Mouse (Mus musculus): ENCODE results near the gene Nrg3. TPM values are rescaled to one million over a fixed set of nuclear protein-coding genes. Genes with fewer than 3 reads are reported as not detected.

The Nrg3 gene
- polyA plus RNA-seq, 1 experiment from 2014 or later = 7.8 TPM

GRCm38 (mm10) chr14:39373220-39373619 is 99.7 kb downstream of the Nrg3 start:
- WGBS = 82% methylated on average over 1 of the region's 1 CpGs
- H3K36me3 ChIP-seq = no peaks in the 10 kb centered on the region
- H3K9me3 ChIP-seq = no peaks in the 10 kb centered on the region
- no peak for ATAC-seq
- H3K4me1 ChIP-seq (replicated peaks) = no peaks in the 10 kb centered on the region
- no peak overlapping the region for H3K4me3 ChIP-seq (replicated peaks)
- H3K27me3 ChIP-seq = no peaks in the 10 kb centered on the region
- no peak overlapping the region for H3K27ac ChIP-seq
- H3K9ac ChIP-seq (replicated peaks) = no peak overlapping the region
- H3K4me2 ChIP-seq (replicated peaks) = no peak overlapping the region

GRCm38 (mm10) chr14:39356251-39356650 is 116.6 kb downstream of the Nrg3 start:
- H3K4me3 ChIP-seq (replicated peaks) = no peak overlapping the region
- no peak for ATAC-seq
- 94% methylated on average over 2 of the region's 2 CpGs for WGBS
- H3K36me3 ChIP-seq = no peaks in the 10 kb centered on the region
- H3K9me3 ChIP-seq = no peaks in the 10 kb centered on the region
- no peaks in the 10 kb centered on the region for H3K27me3 ChIP-seq
- no peak overlapping the region for H3K4me2 ChIP-seq (replicated peaks)
- H3K9ac ChIP-seq (replicated peaks) = no peak overlapping the region
- H3K4me1 ChIP-seq (replicated peaks) = no peaks in the 10 kb centered on the region
- no peak overlapping the region for H3K27ac ChIP-seq

DNA sequence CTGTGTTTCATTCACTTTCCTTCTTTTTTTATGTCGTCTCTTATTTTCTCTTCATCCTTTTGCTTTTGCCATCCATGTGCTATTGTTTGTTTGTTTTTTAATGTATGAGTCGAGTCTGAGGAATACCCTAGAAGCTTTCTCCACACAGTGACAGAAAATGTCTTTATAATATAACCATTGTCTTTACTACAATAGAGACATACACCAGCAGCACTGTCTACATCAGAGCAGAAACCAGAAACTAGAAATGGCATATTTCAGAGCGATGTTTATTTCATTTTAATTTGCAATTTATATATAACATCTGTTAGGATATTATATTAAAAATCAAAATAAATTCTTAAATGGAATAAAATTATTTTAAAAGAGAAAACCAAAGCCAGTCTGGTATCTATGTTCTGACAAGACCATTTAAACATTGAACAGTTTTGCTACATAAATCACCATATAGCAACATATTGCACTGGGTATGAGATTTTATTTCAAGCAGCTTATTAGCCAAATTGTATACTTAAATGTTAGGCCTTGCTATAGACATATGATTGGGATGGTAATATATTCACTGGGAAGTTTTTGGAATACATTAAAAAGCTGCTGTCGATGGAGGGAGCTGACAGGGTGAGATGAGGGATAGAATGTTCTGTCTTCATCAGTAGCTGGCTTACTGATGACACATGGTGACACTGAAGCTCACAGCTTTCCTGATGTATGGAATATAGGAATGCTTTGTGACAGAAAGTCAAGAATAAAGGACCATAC is 120.7 kb downstream of the Nrg3 start:
- Histone ChIP-seq H3K36me3 (no peaks in the 10 kb centered on the region), H3K4me3 (replicated peaks) (no peak overlapping the region), H3K4me1 (replicated peaks) (no peaks in the 10 kb centered on the region), H3K27me3 (no peaks in the 10 kb centered on the region), H3K4me2 (replicated peaks) (no peak overlapping the region), H3K9ac (replicated peaks) (no peak overlapping the region), H3K9me3 (no peaks in the 10 kb centered on the region), H3K27ac (no peak overlapping the region)
- 71% methylated on average over 4 of the region's 4 CpGs for WGBS
- ATAC-seq = no peak

- H3K4me1 ChIP-seq (replicated peaks) = no peaks in the 10 kb centered on the region
- 72% methylated on average over 4 of the region's 4 CpGs for WGBS
- H3K36me3 ChIP-seq = no peaks in the 10 kb centered on the region
- H3K27ac ChIP-seq = no peak overlapping the region
- no peak overlapping the region for H3K4me3 ChIP-seq (replicated peaks)
- no peaks in the 10 kb centered on the region for H3K27me3 ChIP-seq
- H3K9ac ChIP-seq (replicated peaks) = no peak overlapping the region
- H3K9me3 ChIP-seq = no peaks in the 10 kb centered on the region
- peak; percentile 85 for ATAC-seq
- no peak overlapping the region for H3K4me2 ChIP-seq (replicated peaks)
These were observed 155.3 kb downstream of the Nrg3 start for GRCm38 (mm10) chr14:39317424-39318110.

DNA sequence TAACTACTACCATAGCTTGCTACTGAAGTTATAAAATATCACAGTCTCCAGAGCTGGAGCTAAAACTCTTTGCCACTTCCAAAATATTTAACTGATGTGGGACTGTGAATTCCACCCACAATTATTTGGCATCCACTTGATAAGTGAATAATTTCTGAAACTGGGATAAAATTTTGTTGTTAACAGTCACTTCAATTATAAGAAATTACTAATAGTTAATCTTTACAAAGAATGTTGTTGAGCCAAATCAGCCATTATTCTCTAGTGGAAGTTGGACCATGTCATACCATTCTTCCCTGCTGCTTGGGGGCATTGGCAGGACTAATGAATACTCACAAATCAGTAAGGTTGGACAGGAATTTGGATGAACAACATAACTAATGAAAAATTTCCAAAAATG is 158.8 kb downstream of the Nrg3 start:
- H3K9ac ChIP-seq (replicated peaks) = no peak overlapping the region
- no peak overlapping the region for H3K4me3 ChIP-seq (replicated peaks)
- ATAC-seq = no peak
- H3K36me3 ChIP-seq = no peaks in the 10 kb centered on the region
- H3K27me3 ChIP-seq = no peaks in the 10 kb centered on the region
- no peaks in the 10 kb centered on the region for H3K4me1 ChIP-seq (replicated peaks)
- no peak overlapping the region for H3K27ac ChIP-seq
- no peaks in the 10 kb centered on the region for H3K9me3 ChIP-seq
- no peak overlapping the region for H3K4me2 ChIP-seq (replicated peaks)

DNA sequence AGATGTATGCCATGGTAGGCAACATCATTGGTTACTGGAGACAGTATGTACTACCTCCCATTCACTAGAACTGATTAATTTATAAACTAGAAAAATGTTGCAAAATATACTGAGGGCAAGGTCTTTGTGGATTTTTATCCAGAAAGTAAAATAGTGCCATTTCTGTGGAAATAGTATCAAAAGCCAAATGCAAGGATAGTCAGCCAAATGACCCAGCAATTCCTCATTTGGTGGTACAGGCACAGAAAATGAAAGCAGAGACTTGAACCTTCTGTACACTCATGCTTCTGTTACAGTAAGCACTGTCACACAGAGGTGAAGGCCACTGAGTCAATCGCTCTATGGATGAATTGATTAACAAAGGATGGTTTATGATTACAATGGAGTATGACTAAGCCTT is 207.8 kb downstream of the Nrg3 start:
- H3K9me3 ChIP-seq = no peaks in the 10 kb centered on the region
- no peak for ATAC-seq
- no peak overlapping the region for H3K9ac ChIP-seq (replicated peaks)
- WGBS = 95% methylated on average over 1 of the region's 1 CpGs
- no peaks in the 10 kb centered on the region for H3K27me3 ChIP-seq
- no peak overlapping the region for H3K4me2 ChIP-seq (replicated peaks)
- no peak overlapping the region for H3K4me3 ChIP-seq (replicated peaks)
- H3K27ac ChIP-seq = no peak overlapping the region
- H3K4me1 ChIP-seq (replicated peaks) = no peaks in the 10 kb centered on the region
- no peaks in the 10 kb centered on the region for H3K36me3 ChIP-seq

- 92% methylated on average over 4 of the region's 4 CpGs for WGBS
- ATAC-seq = no peak
These were observed 208.5 kb downstream of the Nrg3 start for GRCm38 (mm10) chr14:39264422-39264821.

GRCm38 (mm10) chr14:39261016-39261415 is 211.9 kb downstream of the Nrg3 start:
- Histone ChIP-seq H3K4me1 (replicated peaks) (no peaks in the 10 kb centered on the region), H3K9ac (replicated peaks) (no peak overlapping the region), H3K27me3 (no peaks in the 10 kb centered on the region), H3K27ac (no peak overlapping the region), H3K36me3 (no peaks in the 10 kb centered on the region), H3K4me2 (replicated peaks) (no peak overlapping the region), H3K9me3 (no peaks in the 10 kb centered on the region), H3K4me3 (replicated peaks) (no peak overlapping the region)
- ATAC-seq = no peak
- WGBS = 88% methylated on average over 1 of the region's 1 CpGs

More at GRCm38 (mm10) chr14:39264422-39264821, 208.5 kb downstream of the Nrg3 start:
- Histone ChIP-seq H3K4me1 (replicated peaks) (no peaks in the 10 kb centered on the region), H3K4me2 (replicated peaks) (no peak overlapping the region), H3K9me3 (no peaks in the 10 kb centered on the region), H3K36me3 (no peaks in the 10 kb centered on the region), H3K27me3 (no peaks in the 10 kb centered on the region), H3K4me3 (replicated peaks) (no peak overlapping the region), H3K9ac (replicated peaks) (no peak overlapping the region), H3K27ac (no peak overlapping the region)

DNA sequence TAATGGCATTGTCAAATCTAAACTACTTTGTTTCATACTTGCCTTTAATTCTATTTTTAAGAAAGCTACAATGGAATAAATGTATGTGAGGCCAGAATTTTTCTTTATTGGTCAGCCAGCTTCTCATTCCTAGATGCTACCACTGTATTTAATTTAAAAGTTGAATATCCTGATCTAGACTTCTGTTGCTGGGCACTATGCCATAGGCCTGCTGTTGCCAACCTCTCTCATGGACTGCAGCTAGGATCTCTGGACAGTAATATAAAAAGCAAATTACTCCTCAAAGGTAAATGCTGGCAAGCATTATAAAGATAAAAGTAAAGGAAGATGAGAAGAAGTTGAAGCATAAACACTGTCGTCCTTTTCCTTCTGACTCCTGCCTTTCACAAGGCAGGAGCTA is 217.5 kb downstream of the Nrg3 start:
- no peak for ATAC-seq

GRCm38 (mm10) chr14:39240267-39240666 is 232.6 kb downstream of the Nrg3 start:
- 71% methylated on average over 2 of the region's 2 CpGs for WGBS
- no peak overlapping the region for H3K4me2 ChIP-seq (replicated peaks)
- no peak overlapping the region for H3K9ac ChIP-seq (replicated peaks)
- H3K36me3 ChIP-seq = no peaks in the 10 kb centered on the region
- H3K27me3 ChIP-seq = no peaks in the 10 kb centered on the region
- ATAC-seq = no peak
- no peak overlapping the region for H3K4me3 ChIP-seq (replicated peaks)
- no peak overlapping the region for H3K27ac ChIP-seq
- no peaks in the 10 kb centered on the region for H3K9me3 ChIP-seq
- H3K4me1 ChIP-seq (replicated peaks) = no peaks in the 10 kb centered on the region

More for the DNA sequence above, 217.5 kb downstream of the Nrg3 start:
- H3K4me1 ChIP-seq (replicated peaks) = no peaks in the 10 kb centered on the region
- H3K9me3 ChIP-seq = no peaks in the 10 kb centered on the region
- H3K4me3 ChIP-seq (replicated peaks) = no peak overlapping the region
- no peaks in the 10 kb centered on the region for H3K27me3 ChIP-seq
- H3K4me2 ChIP-seq (replicated peaks) = no peak overlapping the region
- no peak overlapping the region for H3K9ac ChIP-seq (replicated peaks)
- H3K36me3 ChIP-seq = no peaks in the 10 kb centered on the region
- H3K27ac ChIP-seq = no peak overlapping the region
- WGBS = 67% methylated on average over 1 of the region's 1 CpGs

DNA sequence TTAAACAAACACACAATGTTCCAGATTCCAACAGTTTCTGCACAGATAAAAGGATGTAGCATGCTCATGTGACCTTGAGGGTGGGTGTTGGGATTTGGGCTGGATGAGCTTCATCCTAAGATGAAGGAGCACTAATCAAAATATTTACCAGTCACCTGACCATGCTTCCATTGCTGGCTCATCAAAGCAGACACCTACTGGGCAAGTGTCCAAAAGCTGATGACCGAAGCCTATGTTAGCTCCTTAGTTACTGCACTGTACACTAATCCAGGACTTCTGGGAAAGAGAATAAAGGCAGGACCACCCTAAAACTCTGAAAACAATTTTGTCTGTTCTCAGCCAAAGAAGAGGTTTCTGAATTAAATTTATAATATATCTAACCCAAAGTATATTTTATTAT is 261.4 kb downstream of the Nrg3 start:
- no peaks in the 10 kb centered on the region for H3K27me3 ChIP-seq
- 0 out of 2 replicates have a peak, but pooled peaks have one; percentile 37 for ATAC-seq
- WGBS = 85% methylated on average over 1 of the region's 1 CpGs

GRCm38 (mm10) chr14:39191946-39192345 is 280.9 kb downstream of the Nrg3 start:
- WGBS = 87% methylated on average over 5 of the region's 5 CpGs
- no peaks in the 10 kb centered on the region for H3K4me1 ChIP-seq (replicated peaks)
- H3K36me3 ChIP-seq = no peaks in the 10 kb centered on the region
- no peak for ATAC-seq
- no peaks in the 10 kb centered on the region for H3K9me3 ChIP-seq
- H3K9ac ChIP-seq (replicated peaks) = no peak overlapping the region
- no peak overlapping the region for H3K4me3 ChIP-seq (replicated peaks)
- no peaks in the 10 kb centered on the region for H3K27me3 ChIP-seq
- H3K27ac ChIP-seq = no peak overlapping the region
- no peak overlapping the region for H3K4me2 ChIP-seq (replicated peaks)

More for the DNA sequence above, 261.4 kb downstream of the Nrg3 start:
- Histone ChIP-seq H3K4me3 (replicated peaks) (no peak overlapping the region), H3K4me2 (replicated peaks) (no peak overlapping the region), H3K36me3 (no peaks in the 10 kb centered on the region), H3K9me3 (no peaks in the 10 kb centered on the region), H3K9ac (replicated peaks) (no peak overlapping the region), H3K4me1 (replicated peaks) (no peaks in the 10 kb centered on the region), H3K27ac (no peak overlapping the region)

All from midbrain, embryonic 13.5 days (tissue).